ENCODE assay signal across 8 mouse cellular contexts in genomic region chrX:103820307-103821194, GRCm38 (mm10). TPM values are rescaled to one million over a fixed set of nuclear protein-coding genes. Genes with fewer than 3 reads are reported as not detected.
DNase-seq lines count a peak whose midpoint lies in the region; ATAC-seq and TF ChIP-seq lines count a peak whose summit lies in the region.

No protein-coding gene starts in this region.

- peak overlapping the region; percentile 49 for H3K4me3 ChIP-seq in forebrain, embryonic 14.5 days (ENCODE audit: low read depth, low read length)
- peak overlapping the region; percentile 95 for H3K4me3 ChIP-seq in kidney, adult 2 months (ENCODE audit: insufficient read depth, low read depth, low read length)

- peaks cover 8% of the 10 kb centered on the region; the same call in 1 of the 2 replicates for H3K27me3 ChIP-seq in forebrain, embryonic 14.5 days (replicated peaks; ENCODE audit: control insufficient read depth, insufficient read depth, low read length)
- H3K27me3 ChIP-seq in kidney, adult 2 months (replicated peaks; ENCODE audit: control insufficient read depth, insufficient read depth, low read length): no peaks in the 10 kb centered on the region

- no peak for TF ChIP-seq POLR2A in kidney, adult 2 months (IDR thresholded peaks at IDR 0.05; ENCODE audit: low read depth, low read length)

- H3K4me2 ChIP-seq in forebrain, embryonic 14.5 days (ENCODE audit: low read length): peak overlapping the region; percentile 69

- 40% methylated on average over 35 of the region's 35 CpGs for WGBS in forebrain, embryonic 14.5 days
- 7% methylated on average over 35 of the region's 35 CpGs for WGBS in kidney, adult 2 months

- H3K27ac ChIP-seq in forebrain, embryonic 14.5 days (ENCODE audit: low read depth, low read length): no peak overlapping the region
- H3K27ac ChIP-seq in kidney, adult 2 months (ENCODE audit: insufficient read depth, low read depth, low read length): peak overlapping the region; percentile 81; the same call in 1 of the 2 replicates

- no peak for ATAC-seq in forebrain, embryonic 14.5 days
- ATAC-seq in megakaryocyte-erythroid progenitor cell, adult 5-6 weeks (replicated peaks; ENCODE audit: low FRiP score, low TSS enrichment, poor library complexity, severe bottlenecking): no peak

- no peaks in the 10 kb centered on the region for H3K9me3 ChIP-seq in forebrain, embryonic 14.5 days (replicated peaks; ENCODE audit: control insufficient read depth, low read length)

- H3K36me3 ChIP-seq in forebrain, embryonic 14.5 days (ENCODE audit: control insufficient read depth, insufficient read depth, low read length): no peaks in the 10 kb centered on the region
- no peaks in the 10 kb centered on the region for H3K36me3 ChIP-seq in kidney, adult 2 months (ENCODE audit: control insufficient read depth, insufficient read depth, low read length)

- H3K9ac ChIP-seq in forebrain, embryonic 14.5 days (ENCODE audit: low read length): peak overlapping the region; percentile 66

- no peak for TF ChIP-seq CTCF in kidney, adult 2 months (conservative IDR thresholded peaks at IDR 0.05; ENCODE audit: insufficient read depth, insufficient read length, low read depth, low read length)

- H3K4me1 ChIP-seq in forebrain, embryonic 14.5 days (ENCODE audit: control insufficient read depth, insufficient read depth, low read length): 0 out of 2 replicates have a peak, but pooled peaks cover 2% of the 10 kb centered on the region
- peaks cover 3% of the 10 kb centered on the region; the same call in 1 of the 2 replicates for H3K4me1 ChIP-seq in kidney, adult 2 months (ENCODE audit: control insufficient read depth, insufficient read depth, low read length)

- DNase-seq in heart, adult 18-20 months: peak; percentile 29 to 30
- no peak for DNase-seq in heart, adult 8-10 months (ENCODE audit: low spot score)
- DNase-seq in adrenal gland, postnatal 25 days: peak; percentile 24
- DNase-seq in forebrain, embryonic 14.5 days (ENCODE audit: low spot score): no peak
- DNase-seq in kidney, adult 2 months: peak; percentile 11
- DNase-seq in lung, postnatal 36 days: peak; percentile 12
- no peak for DNase-seq in spleen, postnatal 10 days (ENCODE audit: low spot score in 2 of 2)

RNA-seq across cellular contexts. Expression of gene Slc16a2, which starts 1.2 kb away (rescaled TPM):
- 1 to 10 TPM; 6.6 to 7.0 TPM for total RNA-seq in heart, adult 18-20 months (2021)
- total RNA-seq in heart, adult 8-10 months (2022): 1 to 10 TPM; 6.1 to 7.3 (median 6.9) TPM
- total RNA-seq in adrenal gland, postnatal 25 days (2021): 41.4 and 47.5 TPM in 2 replicates
- polyA plus RNA-seq in forebrain, embryonic 14.5 days (2014; fragmentation: Nextera tagmentation; extraction: Ambion mirVana): 27.5 and 29.8 TPM in 2 replicates
- polyA plus RNA-seq in kidney, adult 2 months (2012; rRNA removed): 172 and 207 TPM in 2 replicates
- total RNA-seq in megakaryocyte-erythroid progenitor cell, adult 5-6 weeks (2014; fragmentation: Nextera tagmentation): not detected in 2 replicates
- 0.05 and 0.19 TPM in 2 replicates for total RNA-seq in megakaryocyte-erythroid progenitor cell, adult 5-6 weeks (2017)

Comparison
In these comparisons a context has a peak if more than half of its experiments do, and no peak if none do; other contexts are left out.
1. DNase-seq: peak in heart, adult 18-20 months (2 of 2), adrenal gland, postnatal 25 days (single experiment), kidney, adult 2 months (single experiment) and lung, postnatal 36 days (single experiment); none in heart, adult 8-10 months (single experiment), forebrain, embryonic 14.5 days (single experiment) and spleen, postnatal 10 days (0 of 2).
2. RNA of gene Slc16a2, which starts 1.2 kb away (total RNA-seq): 41.4 to 47.5 TPM in adrenal gland, postnatal 25 days, 6.1 to 7.3 TPM in heart, adult 8-10 months and 6.6 to 7.0 TPM in heart, adult 18-20 months; 0.05 to 0.19 TPM in megakaryocyte-erythroid progenitor cell, adult 5-6 weeks; every median in the first group is over 4 times any median in the second.